Mouse (Mus musculus) small intestine, adult 2 months (tissue): ENCODE measurements around the gene Col2a1.

ENCODE experiments used
- CTCF ChIP-seq: fragments of 200-500 bp; IDR thresholded peaks from 2 replicates; pipeline ENCODE4 v1.5.1; 2012; ENCODE audit warnings: low read depth, mild to moderate bottlenecking, control low read depth, inconsistent platforms, low read length, moderate library complexity, mixed read lengths; ENCODE audit not compliant: insufficient replicate concordance, insufficient read length; ENCODE audit errors: extremely low read depth
- POLR2A ChIP-seq: fragments of 200-500 bp; IDR thresholded peaks from 2 replicates; pipeline ENCODE4 v1.6.1; 2012; ENCODE audit warnings: low read depth, mild to moderate bottlenecking, control low read depth, inconsistent platforms, low read length, moderate library complexity

DNA sequence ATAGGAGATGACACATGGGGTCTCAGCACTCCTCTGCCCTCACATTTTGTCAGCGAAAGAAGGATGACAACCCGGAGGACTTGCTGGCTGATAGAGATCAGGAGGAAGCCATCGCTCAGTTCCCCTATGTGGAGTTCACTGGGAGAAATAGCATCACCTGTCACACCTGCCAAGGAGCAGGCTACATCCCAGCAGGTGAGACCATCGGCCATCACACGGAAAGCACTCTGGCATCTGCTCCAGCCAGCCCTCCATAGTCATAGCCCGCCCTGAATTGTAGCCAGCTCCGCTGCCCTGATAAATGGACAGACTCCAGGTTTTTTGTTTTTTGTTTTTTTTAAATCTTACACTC, 39.7 kb downstream of the Col2a1 start:
- TF ChIP-seq CTCF (no peak), POLR2A (no peak)
